Mouse (Mus musculus) myocyte (in vitro differentiated cells): ENCODE measurements at regions not wholly inside any gene's neighbourhood (a gene's known extent, or its start where the extent isn't known, plus 50 kb on each side); places are given as distances from the start of the nearest gene placed in this dataset.
A peak's percentile ranks its signal among the peaks of the same experiment; 100 is the strongest.

Experiments used
- H3K27me3 ChIP-seq: one replicate; pipeline ENCODE4 v1.6.1; 2011; ENCODE audit not compliant: control insufficient read depth, insufficient read depth, insufficient read length
- H3K36me3 ChIP-seq: one replicate; pipeline ENCODE4 v1.6.1; 2011; ENCODE audit not compliant: control insufficient read depth, insufficient read depth
- H3K4me2 ChIP-seq: one replicate; pipeline ENCODE4 v1.6.1; 2011; ENCODE audit warnings: low read depth, control low read depth
- H3K4me3 ChIP-seq: one replicate; pipeline ENCODE4 v1.5.1; 2011; ENCODE audit warnings: mild to moderate bottlenecking, control low read depth, moderate library complexity
- H3K79me2 ChIP-seq: one replicate; pipeline ENCODE4 v1.6.1; 2011; ENCODE audit not compliant: control insufficient read depth, insufficient read depth
- H3ac ChIP-seq: one replicate; pipeline ENCODE4 v1.6.1; 2011; ENCODE audit not compliant: control insufficient read depth, insufficient read length
- CEBPB ChIP-seq: IDR thresholded peaks from 2 replicates; pipeline ENCODE4 v1.6.1; 2011; ENCODE audit warnings: mild to moderate bottlenecking, moderate library complexity; ENCODE audit not compliant: poor library complexity, insufficient read depth, severe bottlenecking
- E2F4 ChIP-seq: IDR thresholded peaks from one replicate; pipeline ENCODE4 v1.6.1; 2011; ENCODE audit warnings: mild to moderate bottlenecking, control low read depth, moderate library complexity; ENCODE audit not compliant: insufficient read depth
- MAX ChIP-seq: IDR thresholded peaks from one replicate; pipeline ENCODE4 v1.6.1; 2011; ENCODE audit warnings: low read depth, mild to moderate bottlenecking, control low read depth
- MYOD1 ChIP-seq, 3 experiments: IDR thresholded peaks; one replicate each; pipeline ENCODE4 v1.6.1; 2011; ENCODE audit warnings: control low read depth in 2 of 3, low read depth in 2 of 3, mild to moderate bottlenecking in 2 of 3, moderate library complexity in 1 of 3; ENCODE audit not compliant: insufficient read length in 2 of 3, control insufficient read depth in 1 of 3
- MYOG ChIP-seq, 3 experiments: IDR thresholded peaks; one replicate each; pipeline ENCODE4 v1.6.1; 2011; ENCODE audit warnings: control low read depth in 2 of 3, low read depth in 2 of 3, mild to moderate bottlenecking in 2 of 3; ENCODE audit not compliant: insufficient read length in 2 of 3, control insufficient read depth in 1 of 3, insufficient read depth in 1 of 3
- POLR2A ChIP-seq: IDR thresholded peaks from one replicate; pipeline ENCODE4 v1.6.1; 2011; ENCODE audit warnings: low read depth, mild to moderate bottlenecking, control low read depth, moderate library complexity; ENCODE audit not compliant: insufficient read length
- POLR2AphosphoS2 ChIP-seq: IDR thresholded peaks from one replicate; pipeline ENCODE4 v1.6.1; 2011; ENCODE audit warnings: low read depth, control low read depth; ENCODE audit not compliant: insufficient read length
- REST ChIP-seq: IDR thresholded peaks from one replicate; pipeline ENCODE4 v1.6.1; 2011; ENCODE audit warnings: mild to moderate bottlenecking, control low read depth, moderate library complexity; ENCODE audit not compliant: insufficient read depth, insufficient read length
- SRF ChIP-seq: IDR thresholded peaks from one replicate; pipeline ENCODE4 v1.6.1; 2011; ENCODE audit warnings: low read depth; ENCODE audit not compliant: control insufficient read depth, insufficient read length
- TCF12 ChIP-seq: IDR thresholded peaks from one replicate; pipeline ENCODE4 v1.6.1; 2011; ENCODE audit warnings: mild to moderate bottlenecking, control low read depth; ENCODE audit not compliant: poor library complexity, insufficient read depth, severe bottlenecking
- TCF3 ChIP-seq: IDR thresholded peaks from one replicate; pipeline ENCODE4 v1.6.1; 2011; ENCODE audit warnings: low read depth, control low read depth; ENCODE audit not compliant: insufficient read length
- USF1 ChIP-seq: IDR thresholded peaks from one replicate; pipeline ENCODE4 v1.6.1; 2011; ENCODE audit warnings: low read depth, mild to moderate bottlenecking, control low read depth, moderate library complexity

DNA sequence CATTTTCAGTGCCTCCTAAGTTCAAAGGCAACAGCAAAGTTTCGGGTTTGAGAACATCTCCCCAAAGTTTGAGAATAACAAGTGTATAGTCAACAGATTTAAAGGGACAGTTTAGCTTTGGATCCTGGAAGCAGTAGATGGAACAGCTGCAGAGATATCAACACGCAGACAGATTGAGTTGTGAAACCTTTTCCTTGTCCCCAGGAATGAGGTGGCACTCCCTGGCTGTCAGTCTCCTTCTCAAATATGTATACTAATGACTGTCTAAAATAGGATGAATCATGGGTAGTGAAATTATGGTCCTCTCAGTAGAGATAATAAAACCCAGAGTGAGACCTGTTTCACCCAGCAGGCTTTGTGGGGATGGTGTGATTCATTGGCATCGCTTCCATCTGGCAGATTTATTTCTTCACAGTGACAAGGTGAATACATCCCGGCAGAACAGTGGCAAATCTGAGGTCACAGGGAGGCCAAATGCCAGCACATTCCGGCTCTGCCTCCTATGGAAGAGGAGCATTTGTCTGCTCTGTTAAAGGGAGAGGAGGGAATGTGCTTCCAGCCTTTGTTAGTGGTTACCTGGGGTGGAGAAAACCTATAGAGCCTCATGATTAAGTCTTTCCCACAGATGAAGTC lies 272.2 kb downstream of the Arpp21 start:
- H3ac ChIP-seq, result no peak overlapping the region
- H3K4me2 ChIP-seq, result peak overlapping the region; percentile 14
- no peaks in the 10 kb centered on the region for H3K36me3 ChIP-seq
- TF ChIP-seq REST (no peak), POLR2A (no peak), MYOD1 (IDR thresholded peaks at IDR 0.05; ENCODE audit: control insufficient read depth in 1 of 3, insufficient read length in 2 of 3, low read depth in 2 of 3) (peak in 2 of 3 experiments; percentile 11 to 44), USF1 (no peak), MAX (no peak), POLR2AphosphoS2 (no peak), MYOG (IDR thresholded peaks at IDR 0.05; ENCODE audit: control insufficient read depth in 1 of 3, insufficient read depth in 1 of 3, insufficient read length in 2 of 3, low read depth in 2 of 3) (no peak), CEBPB (peak; percentile 36; the same call in 1 of the 2 replicates)
- H3K79me2 ChIP-seq, result no peaks in the 10 kb centered on the region
- no peak overlapping the region for H3K4me3 ChIP-seq
- no peaks in the 10 kb centered on the region for H3K27me3 ChIP-seq

DNA sequence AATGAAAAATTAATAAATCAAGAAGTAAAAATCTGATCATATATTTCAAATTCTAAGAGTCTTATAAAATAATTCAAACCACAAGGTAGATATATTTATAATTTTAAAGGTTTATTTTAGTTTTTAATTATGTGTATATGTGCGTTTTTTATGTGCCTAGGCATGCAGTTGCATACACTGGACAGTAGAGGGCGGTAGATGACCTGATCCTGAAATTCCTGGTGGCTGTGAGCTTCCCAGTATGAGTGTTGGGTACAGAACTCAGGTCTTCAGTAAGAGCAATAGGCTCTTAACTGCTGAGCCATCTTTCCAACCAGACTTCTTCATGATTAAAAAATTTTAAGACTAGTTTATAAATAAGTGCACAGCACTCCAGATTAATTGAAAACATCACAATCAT lies 267.7 kb upstream of the Stac start:
- Histone ChIP-seq H3K27me3 (no peaks in the 10 kb centered on the region), H3K36me3 (no peaks in the 10 kb centered on the region), H3ac (no peak overlapping the region), H3K4me3 (no peak overlapping the region), H3K4me2 (no peak overlapping the region), H3K79me2 (no peaks in the 10 kb centered on the region)
- TF ChIP-seq POLR2A (no peak), MAX (no peak), TCF3 (no peak), MYOG (IDR thresholded peaks at IDR 0.05; ENCODE audit: control insufficient read depth in 1 of 3, insufficient read depth in 1 of 3, insufficient read length in 2 of 3, low read depth in 2 of 3) (no peak), REST (no peak)

DNA sequence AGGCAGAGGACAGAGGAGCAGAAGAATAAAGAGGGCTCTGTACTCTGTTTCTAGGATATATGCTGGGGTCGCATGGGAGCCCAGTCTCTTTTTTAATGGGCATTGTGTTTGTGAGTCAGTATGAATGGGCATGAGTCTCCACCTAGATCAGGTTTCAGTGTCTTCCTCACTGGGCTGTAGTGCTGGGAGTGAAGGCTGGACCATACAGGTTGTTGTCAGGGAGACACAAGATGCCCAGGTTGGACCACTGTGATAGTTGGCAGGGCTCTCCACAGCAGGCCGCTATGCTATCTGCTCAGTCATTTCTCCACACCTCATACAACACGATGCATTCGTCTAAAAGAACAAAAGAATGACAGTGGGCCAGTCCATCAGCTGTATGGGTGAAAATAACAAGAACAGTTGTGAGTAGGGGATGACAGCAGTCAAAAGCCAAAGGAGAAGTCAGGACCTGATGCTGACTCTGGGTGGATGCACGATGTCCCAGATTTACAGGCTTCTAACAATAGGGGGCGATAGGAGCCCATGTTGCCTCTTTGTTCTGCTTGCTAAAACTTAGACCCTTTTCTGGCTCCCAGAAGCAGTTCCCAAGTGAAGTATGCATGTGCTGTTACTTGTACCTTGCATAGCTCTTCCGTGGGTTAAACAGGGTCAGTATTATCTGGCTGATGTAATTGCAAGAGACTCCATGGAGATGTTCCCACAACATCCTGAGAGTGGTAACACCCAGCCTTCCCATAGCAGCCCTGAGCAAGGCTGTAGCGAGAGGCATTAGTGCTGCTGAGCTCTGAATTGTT lies 249.3 kb upstream of the Stac start:
- Histone ChIP-seq H3K4me2 (no peak overlapping the region), H3ac (no peak overlapping the region), H3K79me2 (no peaks in the 10 kb centered on the region), H3K36me3 (no peaks in the 10 kb centered on the region), H3K4me3 (no peak overlapping the region), H3K27me3 (no peaks in the 10 kb centered on the region)
- no peak for TF ChIP-seq TCF12
- TF ChIP-seq CEBPB, result no peak
- TF ChIP-seq MAX, result no peak
- no peak for TF ChIP-seq MYOD1 (IDR thresholded peaks at IDR 0.05; ENCODE audit: control insufficient read depth in 1 of 3, insufficient read length in 2 of 3, low read depth in 2 of 3)
- TF ChIP-seq REST, result no peak
- TF ChIP-seq TCF3, result no peak
- TF ChIP-seq E2F4, result no peak
- TF ChIP-seq USF1, result no peak
- TF ChIP-seq POLR2A, result no peak
- TF ChIP-seq MYOG (IDR thresholded peaks at IDR 0.05; ENCODE audit: control insufficient read depth in 1 of 3, insufficient read depth in 1 of 3, insufficient read length in 2 of 3, low read depth in 2 of 3), result no peak
- no peak for TF ChIP-seq SRF
- no peak for TF ChIP-seq POLR2AphosphoS2

DNA sequence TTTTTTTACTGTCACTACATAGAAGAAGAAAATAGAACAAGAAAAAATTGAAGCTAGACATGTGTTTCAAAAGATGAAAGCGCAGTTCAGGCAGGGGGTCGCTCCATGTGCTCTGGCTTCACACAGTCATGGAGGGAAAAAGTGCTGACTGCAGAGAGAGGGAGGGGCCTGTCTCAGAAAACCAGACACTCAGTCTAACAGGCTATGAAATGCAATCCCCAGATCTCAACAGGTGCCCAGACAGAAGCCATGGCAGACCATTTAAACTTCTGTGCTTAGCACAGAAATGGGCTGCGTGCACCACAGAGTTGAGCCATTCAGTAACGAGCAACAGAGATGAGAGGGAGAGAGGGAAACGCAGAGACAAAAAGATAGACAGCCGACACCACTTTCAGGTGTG lies 242.3 kb upstream of the Stac start:
- H3ac ChIP-seq, result no peak overlapping the region
- TF ChIP-seq REST (no peak), CEBPB (no peak), E2F4 (no peak), POLR2AphosphoS2 (no peak), SRF (no peak), POLR2A (no peak), MAX (no peak), TCF3 (no peak), MYOG (IDR thresholded peaks at IDR 0.05; ENCODE audit: control insufficient read depth in 1 of 3, insufficient read depth in 1 of 3, insufficient read length in 2 of 3, low read depth in 2 of 3) (no peak), MYOD1 (IDR thresholded peaks at IDR 0.05; ENCODE audit: control insufficient read depth in 1 of 3, insufficient read length in 2 of 3, low read depth in 2 of 3) (no peak), USF1 (no peak)
- H3K4me3 ChIP-seq, result no peak overlapping the region
- no peaks in the 10 kb centered on the region for H3K27me3 ChIP-seq
- no peaks in the 10 kb centered on the region for H3K79me2 ChIP-seq
- no peaks in the 10 kb centered on the region for H3K36me3 ChIP-seq
- no peak overlapping the region for H3K4me2 ChIP-seq
